Comparison of ENCODE assay signal across 32 mouse cellular contexts in genomic region chr2:93881640-93882367, GRCm38 (mm10). TPM values are rescaled to one million over a fixed set of nuclear protein-coding genes. Genes with fewer than 3 reads are reported as not detected.
A peak's percentile ranks its signal among the peaks of the same experiment; 100 is the strongest.
DNase-seq lines count a peak whose midpoint lies in the region; ATAC-seq and TF ChIP-seq lines count a peak whose summit lies in the region.
"Had no signal": no experiment of that assay in that cellular context is flagged by ENCODE, and none has a peak within 500 bp of the region (broad histone marks: within the 10 kb centered on the region; RNA-seq: fewer than 3 reads in every experiment).

No protein-coding gene starts in this region.

- no peak overlapping the region for H3K4me2 ChIP-seq in hindbrain, postnatal 0 days (ENCODE audit: low read depth, low read length)
- H3K4me2 ChIP-seq in neural tube, embryonic 15.5 days = no peak overlapping the region
- H3K4me2 ChIP-seq: hindbrain, embryonic 13.5 days; limb, embryonic 13.5 days; liver, embryonic 12.5 days; midbrain, embryonic 13.5 days; neural tube, embryonic 13.5 days had no signal

- no peak for DNase-seq in hindbrain, embryonic 10.5 days (ENCODE audit: low spot score)
- no peak for DNase-seq in hindbrain, postnatal 0 days (ENCODE audit: low spot score)
- peak; percentile 89 for DNase-seq in MN1 (ENCODE audit: low spot score)
- peak; percentile 62 for DNase-seq in brain, adult 2 months (ENCODE audit: low read depth, low spot score)
- DNase-seq in B cell, adult 2 months = no peak
- DNase-seq in lung, postnatal 25 days (ENCODE audit: low spot score) = no peak
- DNase-seq: cerebellum, adult 8-10 months; kidney, adult 18-20 months; layer of hippocampus, adult 9-11 months; lung, adult 18-20 months; lung, postnatal 36 days; right cerebral cortex, postnatal 14 days; spleen, adult 18-20 months had no signal

- H3K9ac ChIP-seq in hindbrain, postnatal 0 days (replicated peaks; ENCODE audit: low read length) = no peak overlapping the region
- no peak overlapping the region for H3K9ac ChIP-seq in neural tube, embryonic 15.5 days (replicated peaks)
- H3K9ac ChIP-seq: hindbrain, embryonic 13.5 days; limb, embryonic 13.5 days; liver, embryonic 12.5 days; midbrain, embryonic 13.5 days; neural tube, embryonic 13.5 days had no signal

- no peaks in the 10 kb centered on the region for H3K4me1 ChIP-seq in hindbrain, embryonic 10.5 days (replicated peaks)
- H3K4me1 ChIP-seq in hindbrain, postnatal 0 days (ENCODE audit: insufficient read depth, low read length) = no peaks in the 10 kb centered on the region
- no peaks in the 10 kb centered on the region for H3K4me1 ChIP-seq in neural tube, embryonic 15.5 days
- H3K4me1 ChIP-seq: forebrain, embryonic 10.5 days; neural tube, embryonic 13.5 days had no signal

- no peaks in the 10 kb centered on the region for H3K9me3 ChIP-seq in hindbrain, embryonic 10.5 days
- H3K9me3 ChIP-seq in hindbrain, postnatal 0 days (ENCODE audit: low read length) = no peaks in the 10 kb centered on the region
- H3K9me3 ChIP-seq in neural tube, embryonic 15.5 days (replicated peaks) = no peaks in the 10 kb centered on the region
- H3K9me3 ChIP-seq: forebrain, embryonic 10.5 days; hindbrain, embryonic 13.5 days; limb, embryonic 13.5 days; liver, embryonic 12.5 days; megakaryocyte, embryonic 14.5 days; midbrain, embryonic 13.5 days; neural tube, embryonic 13.5 days had no signal

- ATAC-seq in hindbrain, postnatal 0 days = no peak
- no peak for ATAC-seq in neural tube, embryonic 15.5 days (ENCODE audit: low FRiP score)
- ATAC-seq: CD4-positive, CD25-positive, alpha-beta regulatory T cell, adult 4 months; forebrain, embryonic 16.5 days; inflammation-experienced regulatory T-cells, adult 6 months; liver, embryonic 12.5 days; midbrain, embryonic 13.5 days had no signal

- no peak overlapping the region for H3K4me3 ChIP-seq in hindbrain, embryonic 10.5 days
- no peak overlapping the region for H3K4me3 ChIP-seq in hindbrain, postnatal 0 days (ENCODE audit: low read length)
- no peak overlapping the region for H3K4me3 ChIP-seq in neural tube, embryonic 15.5 days (replicated peaks)
- H3K4me3 ChIP-seq: forebrain, embryonic 10.5 days; hindbrain, embryonic 13.5 days; limb, embryonic 13.5 days; liver, embryonic 12.5 days; megakaryocyte, embryonic 14.5 days; midbrain, embryonic 13.5 days; neural tube, embryonic 13.5 days had no signal

- H3K27ac ChIP-seq in hindbrain, embryonic 10.5 days = peak overlapping the region; percentile 23; the same call in 1 of the 2 replicates
- H3K27ac ChIP-seq in hindbrain, postnatal 0 days = no peak overlapping the region
- no peak overlapping the region for H3K27ac ChIP-seq in neural tube, embryonic 15.5 days (replicated peaks)
- H3K27ac ChIP-seq: forebrain, embryonic 10.5 days; hindbrain, embryonic 13.5 days; kidney, postnatal 0 days; limb, embryonic 13.5 days; liver, embryonic 12.5 days; midbrain, embryonic 13.5 days had no signal

- no peak for TF ChIP-seq CTCF in hindbrain, postnatal 0 days (IDR thresholded peaks at IDR 0.05; ENCODE audit: low read depth)

- H3K27me3 ChIP-seq in hindbrain, embryonic 10.5 days (ENCODE audit: insufficient read depth, poor library complexity, severe bottlenecking) = no peaks in the 10 kb centered on the region
- H3K27me3 ChIP-seq in hindbrain, postnatal 0 days (ENCODE audit: insufficient read depth, low read length) = no peaks in the 10 kb centered on the region
- no peaks in the 10 kb centered on the region for H3K27me3 ChIP-seq in neural tube, embryonic 15.5 days (replicated peaks)
- H3K27me3 ChIP-seq: limb, embryonic 13.5 days; liver, embryonic 12.5 days; midbrain, embryonic 13.5 days; neural tube, embryonic 13.5 days had no signal

- H3K36me3 ChIP-seq in hindbrain, embryonic 10.5 days = no peaks in the 10 kb centered on the region
- no peaks in the 10 kb centered on the region for H3K36me3 ChIP-seq in hindbrain, postnatal 0 days (ENCODE audit: insufficient read depth, low read length)
- H3K36me3 ChIP-seq in neural tube, embryonic 15.5 days = no peaks in the 10 kb centered on the region
- H3K36me3 ChIP-seq: forebrain, embryonic 10.5 days; hindbrain, embryonic 13.5 days; limb, embryonic 13.5 days; liver, embryonic 12.5 days; midbrain, embryonic 13.5 days; neural tube, embryonic 13.5 days had no signal

- 91% methylated on average over 9 of the region's 9 CpGs for WGBS in hindbrain, embryonic 10.5 days
- 88% methylated on average over 9 of the region's 9 CpGs for WGBS in hindbrain, postnatal 0 days
- 91% methylated on average over 9 of the region's 9 CpGs for WGBS in neural tube, embryonic 15.5 days

RNA-seq across cellular contexts. Expression of gene Accsl, which starts 12.8 kb away (rescaled TPM):
- polyA plus RNA-seq in hindbrain, embryonic 10.5 days (2016; fragmentation: Nextera tagmentation; extraction: Ambion mirVana) = not detected in 2 replicates
- not detected in 2 replicates for total RNA-seq in hindbrain, postnatal 0 days (2014; rRNA removed)
- 0.30 and 0.39 TPM in 2 replicates for polyA plus RNA-seq in hindbrain, postnatal 0 days (2015; fragmentation: Nextera tagmentation; extraction: Ambion mirVana)
- 0.23 and 0.37 TPM in 2 replicates for polyA plus RNA-seq in neural tube, embryonic 15.5 days (2015; fragmentation: Nextera tagmentation; extraction: Ambion mirVana)
- total RNA-seq: gastrocnemius, postnatal 4 days; heart, adult 8-10 months; heart, postnatal 25 days; left cerebral cortex, postnatal 25 days had no signal
- polyA plus RNA-seq: CD4-positive, CD25-positive, alpha-beta regulatory T cell, adult 4 months; embryonic facial prominence, embryonic 11.5 days; forebrain, embryonic 10.5 days; heart, embryonic 14.5 days; inflammation-experienced regulatory T-cells, adult 6 months; kidney, postnatal 0 days; limb, embryonic 13.5 days; liver, embryonic 12.5 days; testis, adult 2 months had no signal

RNA-seq across cellular contexts. Expression of gene Accs, which starts 32.1 kb away (rescaled TPM):
- 8.3 and 9.3 TPM in 2 replicates for polyA plus RNA-seq in hindbrain, embryonic 10.5 days (2016; fragmentation: Nextera tagmentation; extraction: Ambion mirVana)
- 12.0 and 19.1 TPM in 2 replicates for total RNA-seq in hindbrain, postnatal 0 days (2014; rRNA removed)
- 6.5 and 6.6 TPM in 2 replicates for polyA plus RNA-seq in hindbrain, postnatal 0 days (2015; fragmentation: Nextera tagmentation; extraction: Ambion mirVana)
- 4.2 and 5.4 TPM in 2 replicates for polyA plus RNA-seq in neural tube, embryonic 15.5 days (2015; fragmentation: Nextera tagmentation; extraction: Ambion mirVana)

RNA-seq across cellular contexts. Expression of gene Ext2, which starts 59.4 kb away (rescaled TPM):
- 69.5 and 77.1 TPM in 2 replicates for polyA plus RNA-seq in hindbrain, embryonic 10.5 days (2016; fragmentation: Nextera tagmentation; extraction: Ambion mirVana)
- 34.9 and 37.8 TPM in 2 replicates for total RNA-seq in hindbrain, postnatal 0 days (2014; rRNA removed)
- 69.8 and 70.3 TPM in 2 replicates for polyA plus RNA-seq in hindbrain, postnatal 0 days (2015; fragmentation: Nextera tagmentation; extraction: Ambion mirVana)
- 69.7 and 77.0 TPM in 2 replicates for polyA plus RNA-seq in neural tube, embryonic 15.5 days (2015; fragmentation: Nextera tagmentation; extraction: Ambion mirVana)

Comparison
In these comparisons a context has a peak if more than half of its experiments do, and no peak if none do; other contexts are left out.
1. DNase-seq: peak in MN1 (single experiment) and brain, adult 2 months (single experiment); none in hindbrain, embryonic 10.5 days (single experiment), hindbrain, postnatal 0 days (single experiment), B cell, adult 2 months (0 of 2) and lung, postnatal 25 days (single experiment).